Mouse (Mus musculus) stomach, postnatal 0 days (tissue): Measurements from ENCODE around the gene Pced1b.

Experiments
- CTCF ChIP-seq: IDR thresholded peaks from 2 replicates; pipeline ENCODE4 v1.5.1; 2016; ENCODE audit warnings: antibody characterized with exemption, low read depth, mild to moderate bottlenecking, moderate library complexity
- EP300 ChIP-seq: optimal IDR thresholded peaks from 2 replicates; pipeline ENCODE3; 2016; ENCODE audit warnings: antibody characterized with exemption

DNA sequence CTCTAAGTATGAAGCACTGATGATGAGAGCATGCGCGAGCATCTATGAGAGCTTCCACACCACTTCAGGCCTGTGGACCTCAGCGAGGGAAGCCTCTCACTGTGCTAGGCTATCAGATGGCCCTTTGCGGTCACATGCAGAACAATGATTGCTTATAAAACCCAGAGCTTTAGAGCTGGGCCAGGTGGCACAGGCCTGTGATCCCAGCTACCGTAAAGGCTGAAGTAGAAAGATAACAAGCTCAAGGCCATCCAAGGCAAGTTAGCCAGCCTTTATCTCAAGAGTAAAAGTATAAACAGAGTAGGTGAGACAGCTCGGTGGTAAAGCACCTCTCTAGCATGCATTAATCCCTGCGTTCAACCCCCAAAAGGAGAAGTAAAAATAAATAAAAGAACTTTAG, 158.1 kb downstream of the Pced1b start:
- TF ChIP-seq CTCF (no peak), EP300 (no peak)
